Mouse (Mus musculus) lung, embryonic 16.5 days (tissue): ENCODE data around the gene Cntfr. TPM values are rescaled to one million over a fixed set of nuclear protein-coding genes. Genes with fewer than 3 reads are reported as not detected.

ENCODE experiments used
- ATAC-seq: fragments of 200-750 bp; cut with Nextera tagmentation; 2 replicates; pipeline ENCODE4 v1.8.0; 2017; ENCODE audit warnings: low read depth, mild to moderate bottlenecking, moderate library complexity
- H3K27ac ChIP-seq: fragments of 300-500 bp; sonication (generic); 2 replicates; pipeline ENCODE4 v1.5.1; 2014; ENCODE audit warnings: mild to moderate bottlenecking, control low read depth, low read length
- H3K27me3 ChIP-seq: fragments of 300-500 bp; sonication (generic); 2 replicates; pipeline ENCODE4 v1.6.1; 2014; ENCODE audit warnings: low read depth, low read length, mixed read lengths; ENCODE audit not compliant: control insufficient read depth, insufficient read depth
- H3K36me3 ChIP-seq: fragments of 300-500 bp; sonication (generic); 2 replicates; pipeline ENCODE4 v1.6.1; 2014; ENCODE audit warnings: low read length; ENCODE audit not compliant: control insufficient read depth, insufficient read depth
- H3K4me1 ChIP-seq: fragments of 300-500 bp; sonication (generic); replicated peaks from 2 replicates; pipeline ENCODE4 v1.6.1; 2014; ENCODE audit warnings: low read length, mixed read lengths; ENCODE audit not compliant: control insufficient read depth, insufficient read depth
- H3K4me2 ChIP-seq: fragments of 300-500 bp; sonication (generic); 2 replicates; pipeline ENCODE4 v1.6.1; 2014; ENCODE audit warnings: low read depth, low read length, control low read depth
- H3K4me3 ChIP-seq: fragments of 300-500 bp; sonication (generic); 2 replicates; pipeline ENCODE4 v1.5.1; 2014; ENCODE audit warnings: mild to moderate bottlenecking, low read length, control low read depth
- H3K9ac ChIP-seq: fragments of 300-500 bp; sonication (generic); 2 replicates; pipeline ENCODE4 v1.6.1; 2014; ENCODE audit warnings: low read length, control low read depth
- H3K9me3 ChIP-seq: fragments of 300-500 bp; sonication (generic); 2 replicates; pipeline ENCODE4 v1.6.1; 2016; ENCODE audit warnings: low read length; ENCODE audit not compliant: control insufficient read depth
- WGBS: fragments of 180-500 bp; shearing (Covaris S2); extraction: QIAGEN DNeasy Blood & Tissue Kit; methylation state at CpG from one replicate; pipeline ENCODE4 v1.1.7; 2014; 5-methylcytosine and 5-hydroxymethylcytosine counted together
- polyA plus RNA-seq: library from polyadenylated mRNA; unstranded; fragments of >200 nt; fragmentation: Nextera tagmentation; extraction: Ambion mirVana; gene quantifications from 2 replicates; pipeline ENCODE4 v1.2.1, GENCODE M21; 2015

Gene Cntfr
- polyA plus RNA-seq, 1 experiment from 2014 or later = 8.4 TPM

GRCm38 (mm10) chr4:41663614-41664013 is 33.3 kb downstream of the Cntfr start:
- H3K4me2 ChIP-seq = no peak overlapping the region
- H3K36me3 ChIP-seq = no peaks in the 10 kb centered on the region; the same call in 1 of the 2 replicates
- no peak overlapping the region for H3K4me3 ChIP-seq
- no peak overlapping the region for H3K9ac ChIP-seq
- 41% methylated on average over 9 of the region's 9 CpGs for WGBS
- no peaks in the 10 kb centered on the region for H3K27me3 ChIP-seq
- H3K4me1 ChIP-seq = peaks cover 11% of the 10 kb centered on the region
- no peak for ATAC-seq
- H3K9me3 ChIP-seq = no peaks in the 10 kb centered on the region
- H3K27ac ChIP-seq = no peak overlapping the region

GRCm38 (mm10) chr4:41662723-41663122 is 34.2 kb downstream of the Cntfr start:
- no peak for ATAC-seq

DNA sequence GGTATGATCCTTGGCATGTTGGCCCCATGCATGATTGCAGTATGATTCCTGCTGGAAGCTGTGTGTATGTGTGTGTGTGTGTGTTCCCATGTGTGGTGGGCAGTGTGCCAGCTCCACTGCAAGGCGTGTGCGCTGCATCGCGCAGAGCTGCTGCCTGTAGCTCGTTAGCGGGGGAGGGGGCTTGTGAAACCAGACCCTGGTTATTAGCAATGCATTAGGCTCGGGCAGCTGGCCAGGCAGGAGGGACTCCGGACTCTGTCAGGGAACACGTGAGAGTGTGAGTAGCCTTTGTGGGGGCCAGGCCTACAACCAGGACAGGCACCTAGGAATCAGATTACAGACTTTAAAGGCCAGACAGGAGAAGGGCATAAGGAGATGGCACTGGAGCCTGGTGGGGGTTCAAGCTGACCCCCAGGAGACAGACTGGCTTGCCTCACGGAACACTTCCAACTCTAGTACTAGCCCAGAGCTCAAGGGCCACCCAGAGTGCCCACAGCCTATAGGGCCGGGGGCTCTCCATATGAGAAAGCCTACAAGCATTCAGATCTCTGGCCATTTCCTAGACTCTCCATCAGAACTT is 35.9 kb downstream of the Cntfr start:
- 31% methylated on average over 11 of the region's 11 CpGs for WGBS
- H3K4me1 ChIP-seq = peaks cover 11% of the 10 kb centered on the region
- H3K9ac ChIP-seq = no peak overlapping the region
- no peak overlapping the region for H3K4me2 ChIP-seq
- H3K36me3 ChIP-seq = no peaks in the 10 kb centered on the region; the same call in 1 of the 2 replicates
- H3K9me3 ChIP-seq = no peaks in the 10 kb centered on the region
- no peaks in the 10 kb centered on the region for H3K27me3 ChIP-seq
- H3K4me3 ChIP-seq = no peak overlapping the region
- peak; percentile 19; the same call in 1 of the 2 replicates for ATAC-seq
- no peak overlapping the region for H3K27ac ChIP-seq

More at GRCm38 (mm10) chr4:41662723-41663122, 34.2 kb downstream of the Cntfr start:
- peaks cover 11% of the 10 kb centered on the region for H3K4me1 ChIP-seq
- WGBS = 66% methylated on average over 11 of the region's 11 CpGs
- H3K36me3 ChIP-seq = no peaks in the 10 kb centered on the region; the same call in 1 of the 2 replicates
- no peaks in the 10 kb centered on the region for H3K9me3 ChIP-seq
- no peak overlapping the region for H3K4me2 ChIP-seq
- H3K27me3 ChIP-seq = no peaks in the 10 kb centered on the region
- H3K9ac ChIP-seq = no peak overlapping the region
- H3K4me3 ChIP-seq = no peak overlapping the region
- no peak overlapping the region for H3K27ac ChIP-seq

DNA sequence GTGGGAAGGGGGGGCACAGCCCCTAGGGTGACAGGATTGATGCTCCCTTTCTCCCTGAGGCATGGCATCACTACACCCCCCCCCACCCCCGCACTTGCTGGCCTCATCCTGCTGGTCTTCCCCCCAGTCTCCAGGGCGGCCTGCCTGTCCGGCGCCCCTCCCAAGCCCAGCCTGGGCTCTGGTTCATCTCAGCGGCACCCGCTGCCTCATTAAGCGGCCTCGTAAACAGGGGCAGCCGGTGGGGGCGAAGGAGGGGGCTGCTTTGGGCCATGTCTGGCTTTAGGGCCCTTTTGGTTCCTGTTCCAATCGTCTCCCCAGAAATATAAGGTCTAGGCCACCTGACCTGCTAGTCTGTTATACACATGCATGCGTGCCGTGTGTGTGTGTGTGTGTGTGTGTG is 37.3 kb downstream of the Cntfr start:
- no peak overlapping the region for H3K27ac ChIP-seq
- H3K4me1 ChIP-seq = peaks cover 1% of the 10 kb centered on the region; the same call in 1 of the 2 replicates
- H3K4me2 ChIP-seq = no peak overlapping the region
- H3K9ac ChIP-seq = no peak overlapping the region
- H3K27me3 ChIP-seq = no peaks in the 10 kb centered on the region
- 67% methylated on average over 13 of the region's 13 CpGs for WGBS
- no peaks in the 10 kb centered on the region; the same call in 1 of the 2 replicates for H3K36me3 ChIP-seq
- no peak overlapping the region for H3K4me3 ChIP-seq
- no peaks in the 10 kb centered on the region for H3K9me3 ChIP-seq
- no peak for ATAC-seq

- H3K27ac ChIP-seq = no peak overlapping the region
- no peak overlapping the region for H3K4me2 ChIP-seq
- no peaks in the 10 kb centered on the region for H3K36me3 ChIP-seq
- H3K27me3 ChIP-seq = no peaks in the 10 kb centered on the region
- H3K9me3 ChIP-seq = no peaks in the 10 kb centered on the region
- WGBS = 36% methylated on average over 15 of the region's 25 CpGs
- no peak overlapping the region for H3K4me3 ChIP-seq
- H3K4me1 ChIP-seq = no peaks in the 10 kb centered on the region; the same call in 1 of the 2 replicates
- ATAC-seq = 0 out of 2 replicates have a peak, but pooled peaks have one; percentile 12
- no peak overlapping the region for H3K9ac ChIP-seq
These were observed 38.1 kb downstream of the Cntfr start for GRCm38 (mm10) chr4:41658566-41659384.

GRCm38 (mm10) chr4:41655525-41655924 is 41.4 kb downstream of the Cntfr start:
- no peaks in the 10 kb centered on the region for H3K9me3 ChIP-seq
- H3K4me1 ChIP-seq = no peaks in the 10 kb centered on the region
- no peaks in the 10 kb centered on the region for H3K27me3 ChIP-seq
- H3K4me3 ChIP-seq = no peak overlapping the region
- no peak overlapping the region for H3K27ac ChIP-seq
- 86% methylated on average over 2 of the region's 2 CpGs for WGBS
- no peaks in the 10 kb centered on the region for H3K36me3 ChIP-seq
- no peak overlapping the region for H3K9ac ChIP-seq
- no peak overlapping the region for H3K4me2 ChIP-seq
- ATAC-seq = no peak

GRCm38 (mm10) chr4:41654217-41654616 is 42.7 kb downstream of the Cntfr start:
- Histone ChIP-seq H3K27ac (no peak overlapping the region), H3K4me1 (no peaks in the 10 kb centered on the region), H3K9ac (no peak overlapping the region), H3K36me3 (no peaks in the 10 kb centered on the region), H3K9me3 (no peaks in the 10 kb centered on the region), H3K4me2 (no peak overlapping the region), H3K4me3 (no peak overlapping the region), H3K27me3 (no peaks in the 10 kb centered on the region)
- 15% methylated on average over 7 of the region's 7 CpGs for WGBS
- peak; percentile 70 for ATAC-seq

DNA sequence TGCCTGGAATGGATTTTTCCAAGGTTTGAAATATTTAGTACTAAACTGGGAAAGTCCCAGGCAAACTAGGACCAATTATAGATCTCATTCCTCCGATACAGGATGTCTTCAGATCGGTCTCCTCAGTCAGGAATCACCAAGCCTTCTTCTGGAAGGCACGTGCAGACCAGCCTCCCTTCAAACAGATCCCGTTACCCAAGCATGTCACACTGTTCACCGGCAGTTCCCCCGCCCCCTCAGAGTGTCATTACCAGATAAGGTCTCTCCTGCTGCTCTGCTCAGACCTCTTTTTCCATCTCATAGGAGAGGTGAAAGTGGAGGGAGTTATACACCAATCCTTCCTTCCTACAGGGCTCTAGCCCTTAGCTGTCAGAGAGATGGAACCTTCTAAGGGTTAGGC is 43.2 kb downstream of the Cntfr start:
- WGBS = 45% methylated on average over 6 of the region's 6 CpGs
- H3K36me3 ChIP-seq = no peaks in the 10 kb centered on the region
- ATAC-seq = no peak
- no peak overlapping the region for H3K4me3 ChIP-seq
- no peaks in the 10 kb centered on the region for H3K4me1 ChIP-seq
- H3K27me3 ChIP-seq = no peaks in the 10 kb centered on the region
- no peak overlapping the region for H3K4me2 ChIP-seq
- H3K27ac ChIP-seq = no peak overlapping the region
- H3K9ac ChIP-seq = no peak overlapping the region
- no peaks in the 10 kb centered on the region for H3K9me3 ChIP-seq

- Histone ChIP-seq H3K4me2 (no peak overlapping the region), H3K9me3 (no peaks in the 10 kb centered on the region), H3K36me3 (no peaks in the 10 kb centered on the region), H3K27me3 (no peaks in the 10 kb centered on the region), H3K27ac (no peak overlapping the region), H3K4me1 (no peaks in the 10 kb centered on the region), H3K4me3 (no peak overlapping the region), H3K9ac (no peak overlapping the region)
- WGBS = 36% methylated on average over 6 of the region's 6 CpGs
- peak; percentile 31; the same call in 1 of the 2 replicates for ATAC-seq
These were observed 43.6 kb downstream of the Cntfr start for GRCm38 (mm10) chr4:41653296-41653695.
